Mouse (Mus musculus): Measurements from ENCODE around the gene Map4k5.
A peak's percentile ranks its signal among the peaks of the same experiment; 100 is the strongest.

Gene Map4k5

GRCm38 (mm10) chr12:69922099-69922498 lies 29.1 kb upstream of the Map4k5 start:
- Histone ChIP-seq H3K9me3 (ENCODE audit: low read length) (no peaks in the 10 kb centered on the region), H3K4me1 (replicated peaks; ENCODE audit: low read depth, low read length) (no peaks in the 10 kb centered on the region; the same call in 1 of the 2 replicates), H3K4me3 (replicated peaks; ENCODE audit: low read length) (no peak overlapping the region), H3K27me3 (ENCODE audit: insufficient read depth, low read length) (no peaks in the 10 kb centered on the region), H3K36me3 (ENCODE audit: insufficient read depth, low read length) (no peaks in the 10 kb centered on the region)
- TF ChIP-seq POU5F1 (IDR thresholded peaks at IDR 0.05; ENCODE audit: borderline replicate concordance, low read length) = no peak
- TF ChIP-seq CTCF (conservative IDR thresholded peaks at IDR 0.05; ENCODE audit: low read length) = no peak
- TF ChIP-seq NANOG (IDR thresholded peaks at IDR 0.05; ENCODE audit: borderline replicate concordance, low read length) = no peak

DNA sequence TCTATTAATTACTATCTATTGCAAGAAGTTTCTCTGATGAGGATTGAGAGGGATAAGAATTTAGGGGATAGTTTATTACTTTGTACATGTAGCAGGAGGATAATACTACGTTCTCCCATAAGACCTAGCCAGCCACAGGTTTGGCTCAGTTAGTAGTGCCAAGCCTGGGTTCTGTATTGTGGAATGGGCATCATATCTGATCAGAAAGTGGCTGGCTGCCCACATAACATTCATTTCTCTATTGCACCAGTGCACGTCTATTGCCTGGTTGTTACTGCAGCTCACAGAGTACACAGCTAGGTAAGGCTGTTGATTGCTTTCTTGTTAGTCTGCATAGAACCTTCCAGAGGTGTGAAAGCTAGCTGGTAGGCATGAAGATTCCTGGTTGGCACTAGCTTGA lies 24.9 kb upstream of the Map4k5 start:
- TF ChIP-seq CTCF (conservative IDR thresholded peaks at IDR 0.05; ENCODE audit: low read length) (no peak), POU5F1 (IDR thresholded peaks at IDR 0.05; ENCODE audit: borderline replicate concordance, low read length) (no peak), NANOG (IDR thresholded peaks at IDR 0.05; ENCODE audit: borderline replicate concordance, low read length) (no peak)
- no peaks in the 10 kb centered on the region for H3K9me3 ChIP-seq (ENCODE audit: low read length)

DNA sequence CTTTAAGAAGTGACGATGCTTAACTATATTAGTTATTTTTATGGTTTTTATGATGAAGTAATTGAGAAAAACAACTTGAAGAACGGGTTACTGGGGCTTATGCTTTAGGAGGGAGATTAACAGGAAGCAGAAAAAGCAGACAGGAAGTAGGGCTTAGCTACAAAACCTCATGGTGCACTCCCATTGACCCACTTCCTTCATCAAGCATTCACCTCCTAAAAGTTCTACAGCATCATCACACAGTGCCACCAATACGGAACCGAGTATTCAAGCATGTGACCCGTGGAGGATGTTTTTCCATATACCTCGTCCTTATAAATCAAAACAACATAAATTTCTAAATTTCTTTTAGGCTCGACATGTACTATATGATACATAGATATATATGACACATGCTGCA lies 19.7 kb upstream of the Map4k5 start:
- H3K4me1 ChIP-seq (replicated peaks; ENCODE audit: low read depth, low read length) = peaks cover 22% of the 10 kb centered on the region
- no peaks in the 10 kb centered on the region for H3K27me3 ChIP-seq (ENCODE audit: insufficient read depth, low read length)
- H3K4me3 ChIP-seq (replicated peaks; ENCODE audit: low read length) = no peak overlapping the region
- no peaks in the 10 kb centered on the region for H3K36me3 ChIP-seq (ENCODE audit: insufficient read depth, low read length)
- no peaks in the 10 kb centered on the region for H3K9me3 ChIP-seq (ENCODE audit: low read length)
- TF ChIP-seq POU5F1 (IDR thresholded peaks at IDR 0.05; ENCODE audit: borderline replicate concordance, low read length) (no peak), NANOG (IDR thresholded peaks at IDR 0.05; ENCODE audit: borderline replicate concordance, low read length) (no peak), CTCF (conservative IDR thresholded peaks at IDR 0.05; ENCODE audit: low read length) (no peak)

More for the DNA sequence above, 24.9 kb upstream of the Map4k5 start:
- Histone ChIP-seq H3K36me3 (ENCODE audit: insufficient read depth, low read length) (no peaks in the 10 kb centered on the region), H3K4me1 (replicated peaks; ENCODE audit: low read depth, low read length) (peaks cover 3% of the 10 kb centered on the region; the same call in 1 of the 2 replicates), H3K27me3 (ENCODE audit: insufficient read depth, low read length) (no peaks in the 10 kb centered on the region), H3K4me3 (replicated peaks; ENCODE audit: low read length) (no peak overlapping the region)

DNA sequence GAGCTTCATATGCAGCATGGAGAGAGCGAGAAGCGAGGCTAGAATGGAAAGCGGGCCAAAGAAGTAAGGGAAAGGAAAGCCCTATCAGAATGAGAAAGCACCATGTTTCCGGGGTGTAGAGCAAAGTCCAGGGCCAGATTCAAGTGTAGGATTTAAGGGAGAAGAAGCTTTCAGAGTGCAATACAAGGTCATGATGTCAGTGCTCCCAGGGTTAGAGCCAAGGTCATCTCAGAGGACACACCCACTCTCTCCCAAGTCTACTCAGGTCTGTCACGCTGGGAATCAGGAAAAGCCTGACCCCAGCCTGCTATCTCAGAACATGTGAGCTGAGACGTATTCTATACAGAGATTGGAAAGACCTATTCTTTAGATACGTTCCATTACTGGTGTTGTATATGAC lies 18.9 kb upstream of the Map4k5 start:
- no peak for TF ChIP-seq NANOG (IDR thresholded peaks at IDR 0.05; ENCODE audit: borderline replicate concordance, low read length)
- TF ChIP-seq CTCF (conservative IDR thresholded peaks at IDR 0.05; ENCODE audit: low read length) = no peak
- no peak for TF ChIP-seq POU5F1 (IDR thresholded peaks at IDR 0.05; ENCODE audit: borderline replicate concordance, low read length)
- Histone ChIP-seq H3K4me1 (replicated peaks; ENCODE audit: low read depth, low read length) (peaks cover 27% of the 10 kb centered on the region), H3K27me3 (ENCODE audit: insufficient read depth, low read length) (no peaks in the 10 kb centered on the region), H3K9me3 (ENCODE audit: low read length) (no peaks in the 10 kb centered on the region), H3K4me3 (replicated peaks; ENCODE audit: low read length) (no peak overlapping the region), H3K36me3 (ENCODE audit: insufficient read depth, low read length) (no peaks in the 10 kb centered on the region)

DNA sequence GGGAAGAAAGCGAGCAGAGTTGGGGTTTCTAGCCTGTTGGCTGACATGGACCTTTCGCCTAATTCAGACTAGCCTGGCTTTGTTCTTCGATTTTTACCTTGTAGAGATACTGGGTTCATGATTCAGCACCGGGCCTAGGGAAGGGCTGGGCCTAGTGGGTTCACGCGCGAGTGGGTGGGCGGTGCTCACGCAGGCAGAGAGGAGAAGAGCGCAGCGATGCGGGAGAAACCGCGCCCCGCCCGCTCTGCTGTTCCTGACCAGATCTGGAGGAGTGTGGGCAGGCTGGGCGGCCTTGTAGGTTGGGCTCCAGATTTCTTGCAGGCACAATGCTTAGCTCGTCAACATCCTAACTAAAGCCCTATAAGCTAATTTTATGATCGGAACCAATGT lies 15.5 kb upstream of the Map4k5 start:
- H3K27me3 ChIP-seq (ENCODE audit: insufficient read depth, low read length) = peaks cover 11% of the 10 kb centered on the region; the same call in 1 of the 2 replicates
- TF ChIP-seq NANOG (IDR thresholded peaks at IDR 0.05; ENCODE audit: borderline replicate concordance, low read length) (no peak), CTCF (conservative IDR thresholded peaks at IDR 0.05; ENCODE audit: low read length) (no peak), POU5F1 (IDR thresholded peaks at IDR 0.05; ENCODE audit: borderline replicate concordance, low read length) (no peak)
- H3K4me1 ChIP-seq (replicated peaks; ENCODE audit: low read depth, low read length) = peaks cover 24% of the 10 kb centered on the region
- H3K9me3 ChIP-seq (ENCODE audit: low read length) = no peaks in the 10 kb centered on the region
- H3K4me3 ChIP-seq (replicated peaks; ENCODE audit: low read length) = peak overlapping the region; percentile 71
- no peaks in the 10 kb centered on the region for H3K36me3 ChIP-seq (ENCODE audit: insufficient read depth, low read length)

DNA sequence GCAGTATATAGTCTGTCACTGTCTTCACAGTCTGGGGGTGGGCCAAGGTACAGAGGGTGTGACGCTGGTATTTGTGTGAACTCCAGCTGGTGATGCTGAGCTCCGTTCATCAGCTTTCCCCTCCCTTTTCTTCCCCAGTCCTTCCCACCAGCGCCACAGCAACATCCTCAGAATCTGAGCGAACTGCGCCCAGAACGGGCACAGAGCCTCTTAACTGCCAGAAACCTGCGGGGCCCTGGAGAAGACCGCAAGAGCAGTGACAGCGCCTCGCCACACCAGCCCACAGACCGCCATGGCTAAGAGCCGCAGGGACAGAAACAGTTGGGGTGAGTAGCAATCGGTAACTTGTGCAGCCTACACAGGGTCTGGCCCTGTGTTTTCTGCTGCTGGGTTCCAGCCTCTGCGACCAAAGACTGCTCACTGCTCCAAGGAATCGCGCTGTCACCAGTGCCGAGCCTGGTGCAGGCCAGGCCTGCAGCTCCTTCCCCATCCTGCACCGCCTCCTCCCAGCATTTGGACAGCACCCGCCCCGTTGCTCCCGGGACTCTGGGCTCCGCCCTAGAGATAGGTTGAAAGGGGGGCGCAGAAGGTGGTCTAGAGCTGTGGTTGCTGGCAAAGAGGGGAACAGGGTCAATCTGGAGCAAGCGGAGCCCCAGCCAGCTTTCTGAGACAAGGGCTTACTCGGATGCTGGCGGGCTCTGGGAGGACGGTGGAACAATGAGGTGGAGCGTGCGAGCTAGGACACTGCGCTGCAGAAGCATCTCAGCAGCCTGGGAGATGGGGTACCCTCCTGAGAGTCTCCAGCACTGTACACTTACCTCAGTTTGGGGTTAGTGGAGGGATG lies 14.9 kb upstream of the Map4k5 start:
- TF ChIP-seq NANOG (IDR thresholded peaks at IDR 0.05; ENCODE audit: borderline replicate concordance, low read length) (no peak), POU5F1 (IDR thresholded peaks at IDR 0.05; ENCODE audit: borderline replicate concordance, low read length) (no peak), CTCF (conservative IDR thresholded peaks at IDR 0.05; ENCODE audit: low read length) (no peak)
- Histone ChIP-seq H3K27me3 (ENCODE audit: insufficient read depth, low read length) (peaks cover 11% of the 10 kb centered on the region; the same call in 1 of the 2 replicates), H3K9me3 (ENCODE audit: low read length) (no peaks in the 10 kb centered on the region), H3K36me3 (ENCODE audit: insufficient read depth, low read length) (no peaks in the 10 kb centered on the region), H3K4me1 (replicated peaks; ENCODE audit: low read depth, low read length) (peaks cover 24% of the 10 kb centered on the region), H3K4me3 (replicated peaks; ENCODE audit: low read length) (peak overlapping the region; percentile 71)

DNA sequence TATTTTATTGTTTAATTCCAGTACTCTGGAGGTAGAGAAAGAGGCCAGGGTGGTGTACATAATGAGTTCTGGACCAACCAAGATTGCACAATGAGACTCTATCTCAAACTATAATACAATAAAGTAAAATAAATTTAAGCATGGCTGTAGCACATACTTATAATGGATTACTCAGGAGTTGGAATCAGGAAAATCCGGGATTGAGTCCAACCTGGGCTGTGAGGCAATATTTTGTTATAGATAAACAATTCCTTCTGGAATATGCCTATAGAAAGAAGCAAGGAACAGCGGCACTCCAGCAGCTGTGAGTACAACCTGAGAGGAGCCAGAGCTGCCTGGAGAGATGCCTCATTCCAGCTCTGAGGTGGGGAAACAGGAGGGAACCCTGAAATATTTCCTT lies 12.0 kb upstream of the Map4k5 start:
- peaks cover 16% of the 10 kb centered on the region for H3K4me1 ChIP-seq (replicated peaks; ENCODE audit: low read depth, low read length)
- no peak overlapping the region for H3K4me3 ChIP-seq (replicated peaks; ENCODE audit: low read length)
- no peaks in the 10 kb centered on the region for H3K36me3 ChIP-seq (ENCODE audit: insufficient read depth, low read length)
- TF ChIP-seq NANOG (IDR thresholded peaks at IDR 0.05; ENCODE audit: borderline replicate concordance, low read length) = no peak
- TF ChIP-seq POU5F1 (IDR thresholded peaks at IDR 0.05; ENCODE audit: borderline replicate concordance, low read length) = no peak
- TF ChIP-seq CTCF (conservative IDR thresholded peaks at IDR 0.05; ENCODE audit: low read length) = no peak
- no peaks in the 10 kb centered on the region for H3K9me3 ChIP-seq (ENCODE audit: low read length)
- H3K27me3 ChIP-seq (ENCODE audit: insufficient read depth, low read length) = peaks cover 11% of the 10 kb centered on the region; the same call in 1 of the 2 replicates

DNA sequence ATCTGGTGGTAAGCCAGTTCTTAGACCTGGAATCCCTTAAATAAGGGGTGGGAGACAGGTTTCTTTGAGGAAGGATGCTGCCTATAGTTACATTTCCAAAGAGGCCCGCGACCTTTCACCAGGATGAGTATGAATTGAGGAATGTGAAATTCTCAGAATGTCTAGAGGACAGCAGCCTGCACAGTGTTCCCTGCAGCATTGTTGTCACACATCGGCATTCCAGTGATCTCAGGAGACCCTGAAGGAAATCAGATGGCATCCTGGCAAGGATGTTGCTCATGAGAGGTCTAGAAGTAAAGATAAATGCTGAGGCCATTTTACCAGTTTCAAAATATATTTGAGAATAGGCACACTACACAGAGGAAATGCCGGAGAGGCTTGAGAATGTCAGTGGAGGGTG lies 5.1 kb upstream of the Map4k5 start:
- H3K4me1 ChIP-seq (replicated peaks; ENCODE audit: low read depth, low read length) = peaks cover 8% of the 10 kb centered on the region; the same call in 1 of the 2 replicates
- TF ChIP-seq CTCF (conservative IDR thresholded peaks at IDR 0.05; ENCODE audit: low read length) (no peak), POU5F1 (IDR thresholded peaks at IDR 0.05; ENCODE audit: borderline replicate concordance, low read length) (no peak), NANOG (IDR thresholded peaks at IDR 0.05; ENCODE audit: borderline replicate concordance, low read length) (no peak)
- no peaks in the 10 kb centered on the region for H3K27me3 ChIP-seq (ENCODE audit: insufficient read depth, low read length)

More for the DNA sequence above, 5.1 kb upstream of the Map4k5 start:
- no peak overlapping the region for H3K4me3 ChIP-seq (replicated peaks; ENCODE audit: low read length)
- H3K36me3 ChIP-seq (ENCODE audit: insufficient read depth, low read length) = no peaks in the 10 kb centered on the region
- H3K9me3 ChIP-seq (ENCODE audit: low read length) = no peaks in the 10 kb centered on the region
